Mouse (Mus musculus): ENCODE data around the gene Gm7682.
"Not testable (repeated sequence)": the region's sequence is repeated elsewhere in the genome, so short reads cannot be mapped to it uniquely, and the experiment has no call there.

The Gm7682 gene

DNA sequence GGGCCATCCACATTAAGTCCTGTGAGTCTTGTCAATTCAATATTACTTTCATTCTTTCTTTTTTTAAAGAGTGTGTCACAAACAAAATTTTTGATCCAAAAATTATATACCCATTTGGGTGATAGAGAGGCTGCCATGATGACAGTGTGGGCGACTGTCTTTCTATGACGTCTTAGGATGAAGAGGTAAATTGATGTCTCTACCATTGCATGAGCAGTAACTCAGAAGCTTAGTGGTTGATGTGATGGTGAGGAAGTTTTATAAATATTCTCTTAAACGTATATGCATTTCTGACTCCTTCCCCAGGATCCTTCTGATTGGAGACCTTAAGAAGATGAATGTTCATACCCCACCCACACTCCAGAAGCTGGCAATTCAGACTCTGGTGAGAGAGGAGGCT lies at the start of gene Gm7682:
Gene Gm7682 (plus strand): TSS at position 301 of the 400 bp plus-strand sequence.
- DNase-seq (ENCODE audit: low spot score), result not testable (repeated sequence)
